Mouse (Mus musculus): Measurements from ENCODE around the gene Gm21783.
"Not testable (repeated sequence)": the region's sequence is repeated elsewhere in the genome, so short reads cannot be mapped to it uniquely, and the experiment has no call there.

Gene Gm21783

DNA sequence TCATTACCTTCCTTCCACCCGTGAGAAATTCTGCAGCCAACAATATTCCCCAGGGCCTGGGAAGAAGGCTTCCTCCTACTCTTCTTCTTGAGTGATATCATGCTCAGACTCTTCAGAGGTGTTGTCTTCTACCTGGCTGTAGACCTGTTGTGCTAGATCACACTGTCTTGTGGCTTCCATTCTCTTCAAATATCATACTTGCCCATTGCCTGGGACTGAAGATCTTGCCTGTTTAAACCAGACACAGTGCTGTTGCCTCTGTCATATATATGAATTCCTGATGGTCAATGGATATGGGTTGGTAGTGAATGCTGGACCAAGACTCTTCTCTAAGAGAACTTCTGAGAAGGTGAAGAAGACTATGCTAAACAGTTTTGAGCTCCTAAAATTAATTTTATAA, at the start of gene Gm21783:
Gm21783 (minus strand) TSS at position 101 of the 400 bp plus-strand sequence.
- not testable (repeated sequence) for DNase-seq (ENCODE audit: low spot score)
